Mouse (Mus musculus) urinary bladder, adult 2 months (tissue): ENCODE data around the gene Amotl1. TPM values are rescaled to one million over a fixed set of nuclear protein-coding genes. Genes with fewer than 3 reads are reported as not detected.
"Not testable (repeated sequence)": the region's sequence is repeated elsewhere in the genome, so short reads cannot be mapped to it uniquely, and the experiment has no call there.

Experiments
- DNase-seq: peaks from one replicate; pipeline ENCODE4 v3.0.0; 2022; ENCODE audit warnings: low spot score
- polyA plus RNA-seq: library from polyadenylated mRNA; depleted of rRNA; stranded (reverse); fragments of >200 nt; gene quantifications from 2 replicates; pipeline ENCODE4 v1.2.3, GENCODE M21; 2012

Gene Amotl1
- polyA plus RNA-seq, 1 experiment, result 21.7 TPM

DNA sequence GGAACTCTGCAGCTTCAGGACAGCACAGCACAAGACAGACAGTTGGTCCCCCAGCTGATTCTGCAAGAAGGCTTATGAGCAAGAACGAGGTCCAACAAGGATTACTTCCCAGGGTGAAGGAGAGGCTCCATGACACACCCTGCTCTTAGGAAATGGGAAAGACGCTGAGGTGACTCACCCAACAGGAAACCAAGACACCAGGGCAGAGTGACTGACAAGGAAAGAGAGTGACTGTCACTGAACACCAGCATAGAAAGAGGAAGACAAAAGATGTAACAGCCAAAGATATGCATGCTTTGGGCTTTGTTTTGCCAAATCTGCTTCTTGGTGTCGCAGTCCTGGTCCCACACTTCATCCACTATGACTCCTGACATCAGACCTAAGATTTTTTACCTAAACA lies 40.5 kb downstream of the Amotl1 start:
- no peak for DNase-seq

DNA sequence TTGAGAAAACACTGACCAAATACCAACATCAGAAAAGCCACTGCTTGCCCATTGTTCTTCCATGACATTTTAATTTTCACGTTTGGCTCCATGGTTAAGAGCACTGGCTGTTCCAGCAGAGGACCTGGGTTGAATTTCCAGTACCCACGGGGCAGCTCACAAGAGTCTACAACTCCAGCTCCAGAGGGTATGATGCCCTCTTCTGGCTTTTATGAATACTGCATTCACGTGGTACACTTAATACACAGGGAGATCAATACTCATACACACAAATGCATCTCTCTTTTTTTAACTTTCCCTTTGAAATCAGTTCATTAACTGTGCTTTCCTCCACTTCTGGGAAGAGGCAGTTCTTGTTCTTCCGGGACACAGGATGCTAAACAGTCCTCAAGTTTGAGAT lies 41.4 kb downstream of the Amotl1 start:
- DNase-seq, result no peak

DNA sequence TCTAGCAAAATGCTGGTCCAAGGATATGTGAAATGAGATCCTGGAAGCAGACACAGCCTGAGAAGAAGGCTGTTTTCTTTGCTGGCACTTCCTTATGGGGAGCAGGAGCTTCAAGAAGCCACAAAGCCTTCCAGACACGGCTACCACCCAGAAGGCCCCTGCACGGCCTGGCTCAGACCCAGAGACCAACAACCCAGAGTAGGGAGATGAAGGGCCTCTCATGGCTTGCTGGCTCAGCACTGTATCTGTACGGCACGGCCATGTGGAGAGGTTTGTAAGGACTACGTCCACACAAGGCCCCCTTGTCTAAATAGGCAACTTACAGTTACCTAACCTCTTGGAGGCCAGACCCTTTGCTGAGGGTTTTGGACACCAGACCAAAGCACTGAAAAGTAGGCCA lies 45.1 kb downstream of the Amotl1 start:
- DNase-seq, result no peak

DNA sequence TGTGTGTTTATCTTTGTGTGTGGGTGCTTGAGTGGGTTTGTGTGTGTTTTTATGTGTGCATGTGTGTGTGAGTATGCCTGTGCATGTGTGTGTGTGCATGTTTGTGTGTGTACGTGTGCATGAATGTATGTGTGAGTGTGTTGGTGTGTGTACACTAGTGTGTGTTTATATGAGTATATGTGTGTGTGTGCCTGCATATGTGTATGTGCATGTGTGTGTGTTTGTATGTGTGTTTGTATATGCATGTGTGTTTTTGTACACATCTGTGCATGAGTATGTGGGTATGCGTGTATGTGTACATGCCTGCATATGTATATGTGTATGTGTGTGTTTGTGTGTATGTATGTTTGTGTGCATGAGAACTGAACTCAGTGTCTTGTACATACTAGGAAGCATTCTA lies 46.7 kb downstream of the Amotl1 start:
- no peak for DNase-seq

DNA sequence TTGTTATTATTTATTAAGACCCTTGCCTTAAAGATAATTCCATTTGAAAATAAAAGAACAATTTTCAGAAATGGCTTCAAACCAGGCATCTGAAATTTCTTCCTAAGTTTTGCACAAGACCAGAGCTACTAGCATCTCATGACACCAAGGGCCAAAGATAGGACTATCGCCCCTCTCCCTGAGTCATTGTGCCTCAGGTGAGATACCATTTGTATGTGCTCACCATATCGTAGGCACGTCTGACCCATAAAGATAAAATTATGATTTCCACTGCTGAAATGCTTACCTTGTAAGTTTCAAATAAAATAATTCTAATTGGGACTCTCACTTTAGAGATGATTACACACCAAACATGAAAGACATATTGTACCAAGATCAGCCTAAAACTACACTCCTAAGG lies 47.4 kb downstream of the Amotl1 start:
- no peak for DNase-seq

DNA sequence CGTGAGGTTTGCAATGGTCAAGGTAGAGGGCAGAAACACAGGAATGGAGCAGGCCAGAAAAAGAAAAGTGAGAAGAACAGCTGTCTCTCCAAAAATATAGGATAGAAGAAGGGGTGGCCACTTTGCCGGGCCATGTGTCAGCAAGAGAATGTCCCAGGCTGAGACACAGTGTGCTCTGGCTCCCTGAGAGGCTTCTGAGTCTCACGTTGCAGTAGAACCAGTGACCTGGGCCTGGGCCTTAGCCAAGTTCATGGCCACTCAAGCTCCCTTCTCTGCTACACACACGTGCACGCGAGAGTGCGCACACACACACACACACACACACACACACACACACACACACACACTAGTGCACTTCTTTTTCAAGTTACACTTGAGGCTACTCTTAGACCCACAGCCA lies 48.0 kb downstream of the Amotl1 start:
- DNase-seq, result no peak

DNA sequence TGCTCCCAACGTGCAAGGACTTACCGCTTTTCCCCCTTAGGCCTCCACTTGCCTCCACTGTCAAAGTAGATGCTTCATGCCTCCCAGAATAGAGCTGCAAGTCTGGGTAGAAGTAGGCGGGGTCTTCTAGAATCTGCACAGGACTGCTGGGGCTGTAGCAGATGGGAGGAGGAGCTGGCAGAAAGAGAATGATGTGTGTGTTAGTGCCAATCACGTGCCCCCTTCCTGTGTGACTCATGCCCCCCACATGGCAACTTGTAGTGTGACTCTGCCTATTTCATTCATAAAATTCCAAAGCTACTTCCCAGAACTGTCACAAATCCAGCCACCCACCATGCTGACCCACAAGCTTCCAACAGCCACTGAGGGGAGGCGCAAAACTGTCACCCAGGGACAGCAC lies 48.4 kb downstream of the Amotl1 start:
- no peak for DNase-seq

DNA sequence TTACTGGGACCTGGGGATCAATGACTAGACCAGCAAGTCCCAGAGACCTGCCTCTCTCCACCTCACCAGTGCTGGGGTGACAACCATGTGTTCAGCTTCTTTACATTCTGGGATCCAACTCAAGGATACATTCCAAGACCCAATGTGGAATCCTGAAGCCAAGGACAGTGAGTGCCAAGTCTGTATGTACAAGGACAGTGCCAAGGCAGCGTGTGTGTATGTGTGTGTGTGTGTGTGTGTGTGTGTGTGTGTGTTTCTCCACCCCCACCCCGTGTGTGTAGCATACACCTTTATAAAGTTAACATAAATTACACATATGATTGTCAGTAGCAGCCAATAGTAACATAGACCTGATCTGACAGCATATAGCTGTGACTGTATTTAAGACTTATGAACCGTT lies 49.0 kb downstream of the Amotl1 start:
- no peak for DNase-seq

DNA sequence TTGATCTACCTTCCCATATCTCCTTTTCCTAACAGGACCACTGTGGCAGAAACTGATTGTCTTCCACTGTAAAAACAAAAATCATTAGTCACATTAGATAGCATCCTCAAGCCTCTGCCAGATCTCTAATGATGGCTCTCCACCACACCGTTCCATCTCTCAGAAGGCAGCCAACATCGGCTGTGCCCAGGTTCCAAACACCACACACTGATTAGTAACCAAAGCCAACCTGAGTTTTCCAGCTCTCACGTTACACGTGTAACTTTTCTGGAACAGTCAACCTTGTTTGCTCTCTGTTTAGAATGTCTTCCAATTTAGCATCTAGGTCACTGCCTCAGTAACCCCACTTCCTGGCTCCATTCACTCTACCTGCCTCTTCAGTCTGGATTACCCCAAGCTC lies 51.0 kb downstream of the Amotl1 start:
- no peak for DNase-seq

DNA sequence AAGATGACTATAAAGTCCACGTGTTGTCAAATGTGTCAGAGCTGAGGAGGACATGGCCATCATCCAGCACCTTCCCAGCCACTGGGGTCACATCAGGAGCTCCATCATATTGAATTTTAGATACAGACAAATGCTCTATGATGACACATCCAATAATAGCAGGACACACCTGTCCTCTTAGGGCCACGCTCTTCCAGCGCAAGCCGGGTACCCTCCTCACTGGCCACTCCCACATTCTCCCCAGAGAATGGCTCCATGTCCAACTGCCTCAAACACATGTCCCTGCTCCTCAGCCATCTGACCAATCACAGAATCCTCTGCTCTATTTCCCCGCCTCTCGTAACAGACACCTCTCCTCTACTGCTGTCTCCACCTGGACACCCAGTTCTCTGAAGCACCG lies 54.2 kb downstream of the Amotl1 start:
- no peak for DNase-seq

DNA sequence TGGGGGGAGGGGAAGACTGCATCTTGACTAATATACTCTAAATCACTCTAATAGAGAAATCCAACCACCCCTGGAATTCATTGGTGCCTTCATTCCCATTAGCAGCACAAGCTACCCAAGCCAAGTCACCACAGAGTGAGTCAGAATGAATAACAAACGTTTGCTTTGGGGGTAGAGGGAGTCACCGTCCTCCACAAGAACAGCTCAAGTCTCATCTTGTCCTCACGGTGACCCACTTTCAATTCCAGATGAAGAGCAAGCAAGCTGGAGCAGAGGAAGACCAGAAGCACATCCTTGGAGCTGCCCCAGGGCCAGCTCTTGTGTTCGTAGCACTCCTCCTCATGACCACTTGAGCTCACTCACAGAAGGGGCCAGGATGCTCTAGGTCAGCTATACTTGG lies 56.2 kb downstream of the Amotl1 start:
- no peak for DNase-seq

DNA sequence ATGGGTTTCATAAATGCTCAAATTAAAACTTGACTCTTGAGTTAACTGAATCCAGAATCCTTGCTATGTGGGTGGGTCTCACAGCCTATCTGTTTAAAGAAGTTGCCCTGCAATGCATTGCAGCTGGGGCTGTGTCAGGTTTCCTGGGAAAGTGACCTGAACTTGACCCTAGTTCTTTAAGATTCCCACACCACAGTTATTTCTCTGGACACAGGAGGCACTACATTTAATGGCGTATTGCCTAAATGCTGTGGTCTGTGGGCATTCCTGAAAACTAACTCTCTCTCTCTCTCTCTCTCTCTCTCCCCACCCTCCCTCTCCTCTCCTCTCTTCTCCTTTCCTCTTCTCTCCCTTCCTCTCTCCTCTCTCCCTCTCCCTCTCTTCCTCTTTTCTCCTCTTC lies 59.2 kb downstream of the Amotl1 start:
- DNase-seq, result no peak

DNA sequence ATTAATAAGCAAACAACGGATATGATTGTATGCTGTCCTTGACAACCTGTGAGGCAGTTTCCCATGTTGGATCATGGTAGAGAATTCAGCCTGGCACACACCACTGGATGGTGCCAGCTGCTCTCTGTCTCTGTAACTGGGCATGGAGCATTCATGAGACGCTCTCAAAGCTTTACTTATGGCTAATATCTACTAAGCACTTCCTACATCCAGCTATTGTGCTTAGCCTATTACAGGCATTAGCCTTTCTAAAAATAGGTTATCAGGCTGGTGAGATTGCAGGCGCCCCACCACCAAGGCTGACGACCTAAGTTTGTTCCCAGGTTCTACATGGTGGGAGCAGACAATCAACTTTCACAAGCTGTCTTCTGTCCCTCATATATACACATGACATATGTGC lies 65.9 kb downstream of the Amotl1 start:
- no peak for DNase-seq

DNA sequence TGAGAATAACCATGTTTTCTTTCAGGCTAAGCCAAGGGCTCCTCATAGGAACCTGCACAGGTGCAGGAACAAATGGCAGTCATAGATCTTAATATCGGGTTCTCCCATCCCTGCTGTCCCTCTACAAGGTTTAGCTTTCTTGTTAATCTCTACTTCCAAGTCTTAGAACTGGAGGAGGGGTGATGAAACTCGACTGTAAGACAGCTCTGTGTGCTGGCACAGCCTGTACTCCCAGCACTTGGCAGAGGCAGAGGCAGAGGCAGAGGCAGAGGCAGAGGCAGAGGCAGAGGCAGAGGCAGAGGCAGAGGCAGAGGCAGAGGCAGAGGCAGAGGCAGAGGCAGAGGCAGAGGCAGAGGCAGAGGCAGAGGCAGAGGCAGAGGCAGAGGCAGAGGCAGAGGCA lies 68.5 kb downstream of the Amotl1 start:
- DNase-seq, result not testable (repeated sequence)

DNA sequence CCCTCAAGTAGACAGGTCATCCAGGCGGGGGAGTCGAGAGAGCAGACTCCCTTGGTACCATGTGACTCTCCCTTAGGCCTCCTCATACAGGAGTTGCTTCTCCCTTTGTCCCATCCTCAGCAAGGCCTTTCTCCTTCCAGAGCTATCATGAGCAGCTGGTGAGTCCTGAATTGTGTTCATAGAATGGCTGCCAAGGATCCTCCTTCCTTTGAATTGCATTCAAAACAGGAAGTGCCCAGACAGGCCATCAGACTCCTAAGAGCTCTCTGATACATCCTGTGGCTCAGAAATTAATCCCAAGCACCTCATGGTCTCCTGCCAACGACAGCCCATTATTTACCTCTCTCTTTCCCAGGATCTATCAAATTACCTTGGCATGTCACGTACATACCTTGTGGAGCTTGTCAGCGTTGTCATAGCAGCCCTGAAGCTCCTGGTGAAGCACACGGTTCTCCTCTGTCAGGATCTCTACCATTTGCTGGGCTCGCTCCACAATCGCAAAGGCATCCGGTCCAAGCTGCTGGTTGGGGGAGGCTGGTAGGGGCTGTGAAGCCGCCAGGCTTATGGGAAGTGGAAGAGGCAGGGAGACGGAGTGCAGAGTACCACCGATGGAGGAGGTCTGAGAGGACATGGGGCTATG lies 70.0 kb downstream of the Amotl1 start:
- DNase-seq, result no peak

DNA sequence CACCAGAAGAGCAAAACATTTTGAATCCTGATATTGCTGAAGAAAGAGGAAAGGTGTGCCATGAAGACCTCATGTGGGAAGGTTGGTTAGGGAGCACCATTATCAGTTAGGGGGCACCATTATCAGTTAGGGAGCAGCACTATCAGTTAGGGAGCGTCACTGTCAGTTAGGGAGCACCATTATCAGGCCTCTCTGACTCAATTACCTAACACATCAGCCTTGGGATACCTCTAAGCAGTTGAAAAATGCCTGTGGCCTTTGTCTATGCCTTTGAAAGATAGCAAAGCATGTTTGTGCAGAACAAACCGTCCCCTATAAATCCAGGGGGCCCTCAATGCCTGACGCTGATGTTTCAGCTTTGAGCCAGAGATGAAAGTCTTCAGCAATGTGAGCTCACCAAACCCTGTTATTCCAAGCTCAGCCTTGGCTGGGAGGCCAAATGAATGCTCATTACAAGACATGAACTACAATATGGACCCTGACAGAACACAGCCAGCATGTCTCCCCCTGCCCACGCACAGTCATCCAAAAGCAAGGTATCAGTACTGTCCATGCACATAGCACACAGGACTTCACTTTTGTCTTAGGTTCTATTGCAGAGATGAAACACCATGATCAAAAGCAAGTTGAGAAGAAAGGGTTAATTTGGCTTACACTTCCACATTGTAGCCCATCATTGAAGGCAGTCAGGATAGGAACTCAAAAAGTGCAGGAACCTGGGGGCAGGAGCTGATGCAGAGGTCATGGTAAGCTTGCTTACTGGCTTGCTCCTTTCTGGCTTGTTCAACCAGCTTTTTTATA lies 75.5 kb downstream of the Amotl1 start:
- no peak for DNase-seq

DNA sequence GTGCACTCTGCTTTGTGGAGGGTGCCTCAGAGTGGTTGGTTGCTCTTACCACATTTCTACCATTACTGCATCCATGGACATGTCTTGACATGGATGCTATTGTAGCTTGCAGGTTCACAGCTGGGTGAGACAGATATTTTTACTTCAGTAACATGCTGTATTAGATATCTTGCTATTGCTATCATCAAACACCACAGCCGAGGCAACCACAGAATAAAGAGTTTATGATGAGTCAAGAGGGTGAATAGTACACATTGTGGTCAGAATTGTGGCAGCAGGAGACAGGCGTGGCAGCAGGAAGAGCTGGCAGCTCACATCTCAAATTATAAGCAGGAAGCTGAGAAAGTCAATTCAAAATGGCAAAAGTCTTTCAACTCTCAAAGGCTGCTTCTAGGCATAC lies 76.4 kb downstream of the Amotl1 start:
- DNase-seq, result no peak

DNA sequence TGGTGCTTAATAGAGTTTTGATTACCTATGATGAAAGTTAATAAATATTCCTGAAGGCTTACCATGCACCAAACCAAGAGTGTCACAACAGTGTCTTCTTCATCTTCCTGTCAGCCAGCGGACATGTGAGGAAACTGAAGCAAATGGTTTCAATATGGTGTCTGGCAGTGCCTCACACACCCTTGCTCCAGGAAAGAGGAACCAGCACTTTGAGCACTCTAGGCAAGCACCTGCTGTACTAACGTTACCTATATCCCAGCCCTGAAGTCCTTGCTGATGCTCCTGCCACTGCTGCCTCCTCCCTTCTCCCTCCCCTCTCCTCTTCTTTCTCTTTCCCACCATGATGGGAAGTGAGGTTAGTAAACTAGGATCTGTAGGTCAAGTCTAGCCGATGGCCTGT lies 80.4 kb downstream of the Amotl1 start:
- no peak for DNase-seq

DNA sequence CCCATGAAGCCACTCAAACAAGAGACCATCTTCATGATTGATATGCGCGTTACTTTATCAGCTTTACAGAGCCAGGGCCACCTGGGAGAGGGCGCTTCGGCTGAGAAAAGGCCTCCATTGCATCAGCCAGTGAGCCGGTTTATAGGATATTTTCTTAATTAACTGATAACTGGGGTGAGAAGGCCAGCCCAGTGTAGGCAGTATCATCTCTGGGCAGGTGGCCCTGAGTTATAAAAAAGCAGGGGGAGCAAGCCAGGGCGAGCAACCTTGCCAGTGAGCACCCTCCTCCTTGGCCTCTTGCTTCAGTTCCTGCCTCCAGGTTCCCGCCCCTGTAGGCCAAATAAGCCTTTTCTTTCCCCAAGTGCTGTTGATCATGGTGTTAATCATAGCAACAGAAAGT lies 81.5 kb downstream of the Amotl1 start:
- no peak for DNase-seq

DNA sequence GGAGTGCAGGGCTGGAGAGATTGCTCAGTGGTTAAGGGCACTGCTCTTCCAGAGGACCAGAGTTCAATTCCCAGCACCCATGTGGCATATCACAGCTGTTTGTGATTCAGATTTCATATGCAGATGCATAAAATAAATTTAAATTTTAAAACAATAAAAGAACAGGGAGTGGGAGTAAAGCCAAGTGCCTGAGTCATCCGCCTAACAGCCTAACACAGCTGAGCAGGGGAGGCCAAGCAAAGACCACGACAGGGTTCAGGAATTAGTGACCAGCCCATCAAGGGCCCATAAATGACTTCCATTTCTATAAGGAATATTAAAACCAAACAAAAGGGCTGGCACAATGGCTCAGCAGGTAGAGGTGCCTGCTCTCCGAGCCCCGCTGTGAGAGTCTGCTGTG lies 84.3 kb downstream of the Amotl1 start:
- DNase-seq, result no peak

DNA sequence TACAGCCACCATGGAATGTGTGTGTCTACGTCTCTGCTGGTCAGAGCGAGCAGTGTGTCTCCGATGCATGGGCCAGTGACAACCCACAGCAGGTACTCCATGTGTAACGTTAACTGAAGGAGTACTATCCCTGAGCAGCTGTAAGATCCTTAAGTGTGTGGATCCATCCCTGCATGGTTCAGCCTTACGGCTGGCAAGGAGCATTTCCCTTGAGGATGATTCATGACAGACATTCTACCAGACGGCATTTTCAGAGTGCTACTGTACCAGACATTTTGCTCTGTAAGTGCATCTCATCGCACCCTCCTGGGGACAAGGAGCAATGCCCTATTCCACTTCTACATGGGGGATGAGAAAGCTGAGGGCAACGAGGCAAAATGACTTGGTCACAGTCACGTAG lies 84.9 kb downstream of the Amotl1 start:
- no peak for DNase-seq

DNA sequence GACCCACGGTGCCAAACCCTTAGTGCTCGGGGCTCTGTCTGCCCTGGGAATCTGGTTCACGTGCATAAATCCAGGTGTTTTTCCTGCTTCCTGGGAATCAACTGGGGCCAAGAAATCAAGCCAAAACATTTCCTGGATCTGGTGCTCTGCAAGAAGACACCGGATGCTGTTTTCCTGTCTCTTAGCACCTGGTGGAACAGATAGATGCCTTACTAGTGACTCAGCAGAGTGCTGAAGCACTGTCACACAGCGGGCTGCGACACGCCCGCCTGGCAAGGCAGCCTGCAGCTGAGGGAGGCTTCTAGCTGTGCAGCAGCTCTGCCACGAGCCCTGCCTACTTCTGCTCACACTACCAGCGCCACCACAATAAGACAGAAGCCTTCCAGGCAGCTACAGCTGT lies 85.4 kb downstream of the Amotl1 start:
- DNase-seq, result no peak

DNA sequence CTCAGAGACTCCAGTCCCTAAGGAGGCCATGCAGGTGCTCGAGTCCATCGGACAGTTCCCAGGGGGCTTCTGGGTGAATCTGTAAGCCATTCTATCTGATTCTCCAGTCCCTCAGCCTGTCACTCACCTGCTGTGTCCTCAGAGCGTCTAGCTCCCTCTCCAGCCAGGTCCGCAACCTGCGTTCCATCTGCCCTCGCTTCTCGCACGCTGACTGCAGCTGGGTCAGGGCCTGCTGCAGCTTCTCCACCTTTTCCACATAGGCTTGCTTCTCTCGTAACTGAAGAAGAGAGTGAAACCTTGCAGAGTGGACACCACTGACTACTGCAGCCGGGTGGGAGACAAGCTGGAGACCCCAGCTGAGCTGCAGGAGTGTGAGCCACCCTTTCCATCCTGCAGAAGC lies 86.5 kb downstream of the Amotl1 start:
- no peak for DNase-seq

DNA sequence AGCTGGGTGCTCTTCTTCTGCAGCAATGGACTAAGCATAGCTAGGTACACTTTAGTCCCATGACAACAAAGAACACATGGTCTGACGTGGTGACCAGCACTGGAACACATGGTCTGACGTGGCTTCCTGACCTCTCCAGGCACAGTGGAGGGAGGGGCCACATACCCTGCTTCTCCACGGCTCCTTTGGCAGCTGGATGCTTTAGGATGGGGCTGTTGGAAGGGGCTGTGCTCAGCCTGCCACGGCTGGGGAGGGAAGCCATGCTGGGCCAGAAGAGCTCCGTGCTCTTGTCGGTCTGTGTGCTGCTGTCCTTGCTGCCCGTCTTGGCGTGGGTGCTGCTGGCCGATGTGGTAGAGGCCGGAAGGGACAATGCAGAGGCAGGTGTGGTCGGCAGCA lies 96.5 kb downstream of the Amotl1 start:
- DNase-seq, result no peak
